Comparison of ENCODE assay signal across 13 mouse cellular contexts in the genomic region with DNA sequence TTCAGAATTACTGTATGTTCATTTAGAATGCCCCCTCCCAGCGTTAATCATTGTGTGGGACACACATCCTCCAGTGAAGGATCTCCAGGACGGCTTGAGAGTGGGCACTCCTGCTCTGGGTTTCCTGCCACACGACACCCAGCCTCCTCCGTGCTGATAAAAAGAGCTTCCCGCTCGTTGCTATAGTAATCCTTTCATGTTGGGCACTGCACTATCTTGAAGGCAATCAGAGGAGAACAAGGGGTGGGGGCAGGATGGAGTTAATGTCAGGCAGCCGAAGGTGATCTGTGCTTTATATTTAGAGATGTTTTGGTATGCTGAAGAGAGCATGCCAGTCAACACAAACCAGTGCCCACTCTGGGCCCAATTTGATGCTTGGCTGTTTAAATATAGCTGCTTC.
DNase-seq lines count a peak whose midpoint lies in the region.
"Had no signal": no experiment of that assay in that cellular context is flagged by ENCODE, and none has a peak within 500 bp of the region (broad histone marks: within the 10 kb centered on the region; RNA-seq: fewer than 3 reads in every experiment).

No protein-coding gene starts in this region.

- H3K27ac ChIP-seq in midbrain, embryonic 10.5 days (replicated peaks) = 0 out of 2 replicates have a peak overlapping the region, but pooled peaks have one; percentile 23
- H3K27ac ChIP-seq: embryonic facial prominence, embryonic 13.5 days; heart, embryonic 15.5 days; liver, embryonic 15.5 days had no signal

- no peaks in the 10 kb centered on the region for H3K36me3 ChIP-seq in midbrain, embryonic 10.5 days
- H3K36me3 ChIP-seq: embryonic facial prominence, embryonic 13.5 days; heart, embryonic 15.5 days; liver, embryonic 15.5 days had no signal

- no peaks in the 10 kb centered on the region for H3K9me3 ChIP-seq in midbrain, embryonic 10.5 days (replicated peaks)
- H3K9me3 ChIP-seq: embryonic facial prominence, embryonic 13.5 days; heart, embryonic 15.5 days; liver, embryonic 15.5 days had no signal

- peaks cover 31% of the 10 kb centered on the region for H3K4me1 ChIP-seq in midbrain, embryonic 10.5 days
- H3K4me1 ChIP-seq: heart, embryonic 15.5 days; liver, embryonic 15.5 days had no signal

- peak; percentile 41 for DNase-seq in thymus, postnatal 0 days (ENCODE audit: low spot score)
- DNase-seq in thymus, postnatal 25 days = no peak
- DNase-seq in frontal cortex, adult 2 months (ENCODE audit: extremely low spot score in 1 of 2, low spot score in 1 of 2) = peak; percentile 46 to 72
- peak; percentile 20 for DNase-seq in midbrain, embryonic 10.5 days (ENCODE audit: low spot score)
- DNase-seq in telencephalon, adult 2 months (ENCODE audit: low read depth, low spot score) = peak; percentile 84
- no peak for DNase-seq in kidney, postnatal 14 days
- no peak for DNase-seq in layer of hippocampus, postnatal 10 days (ENCODE audit: low spot score in 2 of 2)
- DNase-seq in kidney, adult 11 months = no peak
- DNase-seq: adrenal gland, postnatal 10 days; kidney, postnatal 4 days had no signal

- no peaks in the 10 kb centered on the region for H3K27me3 ChIP-seq in midbrain, embryonic 10.5 days (ENCODE audit: low read depth, poor library complexity, severe bottlenecking)
- H3K27me3 ChIP-seq: embryonic facial prominence, embryonic 13.5 days; heart, embryonic 15.5 days; liver, embryonic 15.5 days had no signal

- no peak overlapping the region for H3K4me3 ChIP-seq in midbrain, embryonic 10.5 days
- H3K4me3 ChIP-seq: embryonic facial prominence, embryonic 13.5 days; heart, embryonic 15.5 days; liver, embryonic 15.5 days had no signal

- WGBS in midbrain, embryonic 10.5 days = 11% methylated on average over 7 of the region's 7 CpGs

Comparison
In these comparisons a context has a peak if more than half of its experiments do, and no peak if none do; other contexts are left out.
1. DNase-seq: peak in thymus, postnatal 0 days (single experiment), frontal cortex, adult 2 months (2 of 2), midbrain, embryonic 10.5 days (single experiment) and telencephalon, adult 2 months (single experiment); none in thymus, postnatal 25 days (single experiment), kidney, postnatal 14 days (single experiment), layer of hippocampus, postnatal 10 days (0 of 2) and kidney, adult 11 months (single experiment).